Mouse (Mus musculus) activated CD4-positive, CD25-positive, alpha-beta regulatory T cell, adult 4 months (primary cell): Measurements from ENCODE around the gene Bves. TPM values are rescaled to one million over a fixed set of nuclear protein-coding genes. Genes with fewer than 3 reads are reported as not detected.
A peak's percentile ranks its signal among the peaks of the same experiment; 100 is the strongest.

Source experiments
- ATAC-seq: one replicate; pipeline ENCODE4 v1.8.0; 2017
- polyA plus RNA-seq, 2 experiments: library from polyadenylated mRNA; unstranded; fragments of 100-300 nt; shearing (Covaris generic); gene quantifications; one replicate each; pipeline ENCODE4 v1.2.1; 2017

Bves gene
- polyA plus RNA-seq, 2 experiments from 2014 or later, result not detected

GRCm38 (mm10) chr10:45356091-45356490, 20.5 kb downstream of the Bves start:
- no peak for ATAC-seq

DNA sequence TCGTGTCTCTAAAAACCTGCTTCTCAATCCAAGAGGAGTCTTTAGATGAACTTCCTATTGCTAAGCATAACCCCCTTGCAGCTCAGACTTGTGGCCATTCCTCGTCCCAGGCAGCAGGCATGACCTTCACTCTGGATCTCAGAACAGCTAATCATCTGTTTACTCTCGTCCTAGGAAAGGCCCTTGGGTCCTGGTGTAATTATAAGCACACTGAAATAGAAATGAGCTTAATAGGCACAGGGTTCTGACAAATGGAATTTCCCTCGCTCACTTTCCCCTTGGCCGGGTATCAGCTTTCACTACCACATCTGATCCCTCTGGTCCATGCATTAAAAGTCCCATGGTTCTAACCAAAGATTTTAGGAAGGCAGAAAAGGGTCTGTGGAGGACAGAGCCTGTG, 27.8 kb downstream of the Bves start:
- ATAC-seq, result no peak

- ATAC-seq, result no peak
Observed at GRCm38 (mm10) chr10:45366987-45367705, 31.6 kb downstream of the Bves start.

- ATAC-seq, result no peak
Observed at GRCm38 (mm10) chr10:45369639-45370038, 34.1 kb downstream of the Bves start.

GRCm38 (mm10) chr10:45370545-45370944, 35.0 kb downstream of the Bves start:
- ATAC-seq, result no peak

DNA sequence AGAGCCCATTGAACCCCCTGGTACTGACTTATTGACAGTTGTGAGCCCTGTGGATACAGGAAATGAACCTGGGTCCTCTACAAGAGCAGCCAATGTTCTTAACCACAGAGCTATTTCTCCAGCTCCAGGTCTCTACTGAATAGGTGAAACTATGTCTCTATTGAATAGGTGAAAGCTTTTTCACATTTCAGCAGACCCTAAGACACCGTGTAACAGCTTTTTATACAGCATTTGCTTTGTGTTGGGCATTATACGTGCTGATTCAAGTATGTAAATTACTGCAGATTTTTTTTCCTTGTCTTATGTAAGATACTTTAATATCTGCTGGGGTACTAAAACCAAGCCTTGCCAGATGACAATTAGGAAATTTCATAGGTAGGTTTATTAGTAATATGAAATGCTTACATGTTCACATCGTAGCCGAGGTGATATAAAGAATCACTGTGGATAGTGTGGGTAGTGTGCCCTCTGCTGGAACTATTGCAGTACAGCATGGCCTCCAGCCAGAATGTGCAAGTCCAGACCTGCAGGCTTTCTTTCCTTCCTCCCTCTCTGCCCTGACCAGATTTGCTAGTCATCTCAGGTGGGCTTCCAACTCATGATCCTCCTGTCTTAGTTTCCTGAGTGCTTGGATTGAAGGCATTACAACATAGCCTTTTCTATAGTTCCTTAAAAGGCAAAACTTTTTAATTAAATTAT, 37.6 kb downstream of the Bves start:
- ATAC-seq, result peak; percentile 59

- no peak for ATAC-seq
Observed at GRCm38 (mm10) chr10:45378269-45378668, 42.7 kb downstream of the Bves start.

- ATAC-seq, result no peak
Observed at GRCm38 (mm10) chr10:45381937-45382636, 46.5 kb downstream of the Bves start.

GRCm38 (mm10) chr10:45382637-45382958, 47.0 kb downstream of the Bves start:
- no peak for ATAC-seq

GRCm38 (mm10) chr10:45398211-45398610, 62.6 kb downstream of the Bves start:
- no peak for ATAC-seq

- ATAC-seq, result no peak
Observed at GRCm38 (mm10) chr10:45399702-45400243, 64.2 kb downstream of the Bves start.

DNA sequence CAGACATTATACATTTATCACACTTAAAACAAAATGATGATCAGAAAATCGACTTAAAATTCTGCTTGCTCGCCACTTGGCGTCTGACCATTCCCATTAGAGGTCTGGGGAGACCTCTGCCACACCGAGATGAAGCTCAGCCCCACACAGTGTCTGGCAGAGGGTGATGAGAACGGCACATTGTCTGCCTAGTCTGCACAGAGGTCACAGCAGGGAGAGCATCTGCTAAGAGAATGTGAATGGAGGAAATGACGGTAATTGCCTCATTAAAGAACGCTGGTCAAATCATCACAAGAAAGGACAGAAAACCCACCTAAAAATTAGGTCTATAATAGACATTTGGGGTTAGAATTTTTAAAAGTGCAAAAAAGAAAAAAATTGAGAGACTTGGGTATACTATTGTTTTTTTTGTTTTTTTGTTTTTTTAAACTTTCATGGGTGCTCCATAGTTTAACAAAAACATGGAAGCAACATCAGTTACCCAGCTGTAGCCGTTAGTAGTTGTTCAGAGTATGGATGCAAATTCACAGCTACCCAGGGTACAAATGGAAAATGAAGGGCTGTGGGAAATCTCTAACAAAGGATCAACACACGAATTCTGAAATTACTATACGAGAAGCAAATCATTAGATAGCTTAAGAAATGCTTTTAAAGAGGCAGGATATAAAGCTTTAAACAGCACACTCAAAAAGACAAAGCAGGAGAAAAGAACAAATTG, 75.2 kb downstream of the Bves start:
- no peak for ATAC-seq

DNA sequence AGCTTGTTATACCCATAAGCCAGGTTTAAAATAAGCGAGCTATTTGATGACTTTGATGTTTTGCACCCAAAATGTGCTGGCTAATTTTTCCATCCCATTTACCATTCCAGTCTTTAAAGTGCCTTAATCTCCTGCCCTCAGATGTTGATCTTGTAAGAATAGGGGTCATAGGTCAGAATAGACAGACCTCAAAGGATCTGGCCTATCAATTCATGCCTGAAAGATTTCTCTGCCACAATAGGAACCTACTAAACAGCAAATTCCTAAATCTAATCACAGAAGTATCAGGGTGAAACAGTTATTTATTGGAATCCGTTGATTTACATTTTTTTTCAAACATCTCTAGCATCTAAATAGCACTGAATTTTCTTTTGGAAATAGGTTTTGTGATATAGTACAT, 76.2 kb downstream of the Bves start:
- ATAC-seq, result no peak

DNA sequence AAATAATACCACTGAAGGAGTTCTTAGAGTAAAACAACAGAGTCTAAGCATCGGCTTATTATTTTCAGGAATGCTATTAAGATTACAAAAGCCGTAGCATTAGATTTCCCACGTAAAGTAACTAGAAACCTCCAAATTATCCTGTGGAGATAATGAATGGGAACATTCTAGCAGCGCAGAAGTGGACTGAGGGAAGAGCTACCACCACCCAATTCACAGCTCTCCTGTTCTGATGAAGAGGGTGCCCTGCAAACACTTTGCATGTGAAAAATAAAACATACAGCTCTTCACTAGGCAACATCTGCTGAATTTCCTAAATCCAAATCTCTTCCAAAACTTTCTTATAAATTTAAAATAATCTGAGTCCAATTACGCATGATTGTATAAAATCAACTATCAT, 76.6 kb downstream of the Bves start:
- ATAC-seq, result no peak

Other genes starting within 250 kb of the Bves start
- gene Popdc3, start 157.7 kb upstream of the Bves start, polyA plus RNA-seq, result not detected
- under 1 TPM in 1 of 2 experiments, not detected in 1; 0.10 TPM for gene Lin28b, start 150.6 kb downstream of the Bves start, polyA plus RNA-seq
- 1 to 10 TPM; 5.1 to 7.6 TPM for gene Hace1, start 242.1 kb downstream of the Bves start, polyA plus RNA-seq